Mouse (Mus musculus): Measurements from ENCODE around the gene Qtrt1.

Gene Qtrt1

GRCm38 (mm10) chr9:21417866-21418265 is 6.2 kb downstream of the Qtrt1 start:
- in situ Hi-C loops (cut with MboI, MseI): loop anchor here in 1 of 2 experiments (5.0 kb wide), 2 partner anchors 39 to 71 kb away; no protein-coding TSS in a partner anchor

DNA sequence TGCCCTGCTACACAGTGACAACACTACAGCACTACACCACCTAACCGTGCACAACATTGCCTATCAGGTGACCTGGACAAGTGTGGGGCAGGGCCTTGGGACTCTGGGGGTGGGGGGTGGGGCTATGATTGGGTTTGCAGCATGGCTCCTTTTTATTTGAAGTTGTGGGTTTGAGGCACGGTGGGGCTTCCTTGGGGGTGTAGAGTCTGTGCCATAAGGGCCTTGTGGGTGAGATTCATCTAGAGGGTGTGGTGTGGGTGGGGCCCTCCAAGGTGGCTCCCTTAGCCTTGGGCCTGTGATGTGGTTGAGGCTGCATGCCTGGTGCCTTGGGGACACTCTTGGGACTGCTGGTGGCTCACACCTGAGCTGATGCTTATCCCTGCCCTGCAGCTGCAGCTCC is 8.0 kb downstream of the Qtrt1 start:
- in situ Hi-C loops (cut with MboI, MseI): loop anchor here (5.0 to 10.0 kb wide), 3 partner anchors 38 to 755 kb away; no protein-coding TSS in a partner anchor

DNA sequence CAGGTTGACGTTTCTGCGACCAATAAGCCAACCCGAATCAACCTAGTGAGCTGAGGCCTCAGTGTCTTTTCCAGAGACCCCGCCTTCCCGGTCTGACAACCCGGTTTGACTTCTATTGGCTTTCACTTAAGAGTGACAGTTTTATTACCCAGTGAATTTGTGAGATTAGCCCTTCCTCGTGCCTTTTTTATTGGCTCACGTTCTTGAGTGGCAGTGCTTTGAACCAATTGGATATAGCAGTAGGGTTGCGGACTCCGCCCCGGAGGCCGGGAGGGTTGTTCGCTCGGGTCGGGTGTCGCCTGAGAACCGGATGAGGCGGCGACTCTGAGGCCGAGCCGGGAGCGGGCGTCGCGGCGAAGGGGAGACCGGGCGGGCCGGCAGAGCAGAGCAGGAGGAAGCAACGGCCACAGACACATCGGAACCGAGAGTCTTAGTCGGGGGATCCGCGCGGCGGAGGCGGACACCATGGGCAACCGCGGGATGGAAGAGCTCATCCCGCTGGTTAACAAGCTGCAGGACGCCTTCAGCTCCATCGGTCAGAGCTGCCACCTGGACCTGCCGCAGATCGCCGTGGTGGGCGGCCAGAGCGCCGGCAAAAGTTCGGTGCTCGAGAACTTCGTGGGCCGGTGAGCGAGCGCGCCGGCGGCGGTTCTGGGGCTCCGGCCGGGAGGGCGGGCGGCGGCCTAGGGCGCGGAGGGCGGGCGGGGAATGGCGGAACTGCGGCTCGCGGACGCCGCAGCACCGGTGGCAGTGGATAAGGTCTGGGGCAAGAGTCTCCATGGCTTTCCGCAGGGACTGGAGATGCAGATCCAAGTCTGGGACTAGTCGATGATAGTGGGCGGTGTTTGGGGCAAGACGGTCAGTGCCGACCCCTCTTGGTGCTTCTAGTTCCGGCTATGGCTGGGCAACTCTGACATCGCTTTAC is 13.3 kb downstream of the Qtrt1 start, which contains the start of gene Dnm2:
Gene Dnm2 (plus strand): TSS at position 278 of the 925 bp plus-strand sequence.
- in situ Hi-C loops (cut with MboI, MseI): loop anchor here in 1 of 2 experiments (10.0 kb wide), 1 partner anchor 760 kb away; no protein-coding TSS in a partner anchor

- in situ Hi-C loops (cut with MboI, MseI): loop anchor here in 1 of 2 experiments (10.0 kb wide), 1 partner anchor 761 kb away; no protein-coding TSS in a partner anchor
These were observed 13.9 kb downstream of the Qtrt1 start for GRCm38 (mm10) chr9:21425556-21425945.

- in situ Hi-C loops (cut with MboI, MseI): loop anchor here in 1 of 2 experiments (10.0 kb wide), 1 partner anchor 761 kb away; no protein-coding TSS in a partner anchor
These were observed 14.4 kb downstream of the Qtrt1 start for GRCm38 (mm10) chr9:21426013-21426412.

DNA sequence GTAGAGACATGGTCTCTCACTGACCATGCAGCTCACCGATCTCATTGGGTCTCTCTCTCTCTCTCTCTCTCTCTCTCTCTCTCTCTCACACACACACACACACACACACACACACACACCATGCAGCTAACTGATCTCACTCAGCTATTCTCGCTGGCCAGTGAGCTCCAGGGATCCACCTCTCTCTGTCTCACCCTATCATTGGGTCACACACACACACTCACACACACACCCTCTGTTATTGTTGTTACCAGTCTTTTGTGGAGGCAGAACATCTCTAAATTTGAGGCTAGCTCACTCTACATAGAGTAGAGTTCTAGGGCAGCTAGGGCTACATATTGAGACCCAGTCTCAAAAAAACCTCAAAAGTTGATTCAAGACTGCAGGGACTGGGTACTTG is 14.9 kb downstream of the Qtrt1 start:
- in situ Hi-C loops (cut with MboI, MseI): loop anchor here in 1 of 2 experiments (10.0 kb wide), 1 partner anchor 762 kb away; no protein-coding TSS in a partner anchor

- in situ Hi-C loops (cut with MboI, MseI): loop anchor here in 1 of 2 experiments (10.0 kb wide), 1 partner anchor 763 kb away; no protein-coding TSS in a partner anchor
These were observed 16.1 kb downstream of the Qtrt1 start for GRCm38 (mm10) chr9:21427773-21428172.

DNA sequence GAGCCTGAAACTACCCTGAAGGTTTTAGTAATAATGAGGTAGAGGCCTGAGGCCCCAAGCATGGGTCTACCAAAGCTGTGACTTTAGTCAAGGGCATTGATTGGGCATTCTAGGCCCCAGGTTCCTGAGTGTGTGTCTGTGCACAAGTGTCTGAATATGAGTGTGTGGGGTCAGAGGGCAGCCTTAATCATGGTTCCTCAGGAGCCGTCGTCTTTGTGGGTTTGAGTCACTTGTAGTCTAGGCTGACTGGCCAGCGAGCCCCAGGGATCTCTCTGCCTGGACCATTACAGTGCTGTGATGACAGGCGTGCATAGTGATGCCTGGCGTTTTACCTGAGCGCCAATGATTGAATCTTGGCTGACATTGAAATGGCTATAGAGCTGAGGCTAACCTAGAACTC is 16.5 kb downstream of the Qtrt1 start:
- in situ Hi-C loops (cut with MboI, MseI): loop anchor here in 1 of 2 experiments (10.0 kb wide), 1 partner anchor 763 kb away; no protein-coding TSS in a partner anchor

- in situ Hi-C loops (cut with MboI, MseI): no loop called here
These were observed 19.1 kb downstream of the Qtrt1 start for GRCm38 (mm10) chr9:21430724-21431123.

GRCm38 (mm10) chr9:21432066-21432465 is 20.4 kb downstream of the Qtrt1 start:
- in situ Hi-C loops (cut with MboI, MseI): no loop called here

GRCm38 (mm10) chr9:21433766-21434165 is 22.1 kb downstream of the Qtrt1 start:
- in situ Hi-C loops (cut with MboI, MseI): no loop called here

DNA sequence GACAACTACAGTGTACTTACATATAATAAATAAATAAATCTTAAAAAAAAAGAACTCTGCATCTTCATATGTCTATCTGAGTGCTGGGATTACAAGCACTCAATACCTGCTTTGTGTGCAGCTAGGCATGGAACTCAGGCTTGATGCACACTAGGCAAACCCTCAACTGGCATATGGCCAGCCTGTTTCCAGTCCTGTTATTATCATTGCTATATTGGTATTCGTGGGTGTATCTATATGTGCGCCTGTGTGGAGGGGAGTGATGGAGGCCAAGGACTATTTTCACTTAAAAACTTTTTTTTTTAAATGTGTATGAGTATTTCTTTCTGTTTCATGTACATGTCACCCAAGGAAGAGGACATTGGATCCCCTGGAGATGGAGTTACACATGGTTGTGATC is 22.8 kb downstream of the Qtrt1 start:
- in situ Hi-C loops (cut with MboI, MseI): no loop called here

DNA sequence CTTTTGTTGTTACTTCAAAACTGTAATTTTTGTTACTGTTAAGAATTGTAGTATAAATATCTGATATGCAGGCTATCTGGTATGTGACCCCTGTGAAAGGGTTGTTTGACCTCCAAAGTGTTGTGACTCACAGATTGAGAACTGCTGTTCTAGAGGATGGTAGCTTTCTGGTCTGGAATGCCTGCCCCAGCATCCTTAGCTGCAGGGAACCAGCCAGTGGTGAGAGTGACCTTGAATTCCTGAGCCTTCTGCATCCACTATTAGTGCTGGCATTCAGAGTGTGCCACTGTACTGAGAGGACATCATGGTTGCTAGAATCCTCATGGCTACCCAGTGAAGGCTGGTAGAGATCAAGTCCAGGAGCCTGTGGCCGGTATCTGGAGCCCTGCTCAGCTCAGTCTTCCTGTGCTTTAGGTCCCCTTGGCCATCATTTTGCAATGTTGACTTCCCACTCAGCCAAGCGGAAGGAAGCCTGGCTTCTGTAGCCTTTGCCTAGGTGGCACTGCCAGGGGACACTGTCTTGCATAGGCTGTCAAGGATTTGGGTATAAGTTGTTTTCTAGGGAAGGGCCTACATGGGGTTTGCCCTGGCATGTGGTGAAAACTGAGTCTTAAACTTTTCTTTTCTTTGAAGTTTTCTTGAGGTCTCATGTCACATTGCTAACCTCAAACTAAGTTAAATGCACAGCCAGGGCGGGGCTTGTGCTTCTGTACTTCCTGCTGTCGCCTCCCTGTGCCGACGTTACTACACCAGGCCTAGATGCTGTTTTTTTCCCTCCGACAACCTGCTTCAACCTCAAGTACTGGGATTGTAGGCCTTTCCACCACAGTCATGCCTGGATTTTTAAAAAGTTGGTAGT is 24.4 kb downstream of the Qtrt1 start:
- in situ Hi-C loops (cut with MboI, MseI): no loop called here

GRCm38 (mm10) chr9:21437577-21437976 is 25.9 kb downstream of the Qtrt1 start:
- in situ Hi-C loops (cut with MboI, MseI): no loop called here

GRCm38 (mm10) chr9:21438219-21438618 is 26.6 kb downstream of the Qtrt1 start:
- in situ Hi-C loops (cut with MboI, MseI): no loop called here

GRCm38 (mm10) chr9:21439456-21439855 is 27.8 kb downstream of the Qtrt1 start:
- in situ Hi-C loops (cut with MboI, MseI): no loop called here

- in situ Hi-C loops (cut with MboI, MseI): no loop called here
These were observed 28.3 kb downstream of the Qtrt1 start for GRCm38 (mm10) chr9:21439914-21440313.

- in situ Hi-C loops (cut with MboI, MseI): no loop called here
These were observed 28.8 kb downstream of the Qtrt1 start for GRCm38 (mm10) chr9:21440387-21440786.

DNA sequence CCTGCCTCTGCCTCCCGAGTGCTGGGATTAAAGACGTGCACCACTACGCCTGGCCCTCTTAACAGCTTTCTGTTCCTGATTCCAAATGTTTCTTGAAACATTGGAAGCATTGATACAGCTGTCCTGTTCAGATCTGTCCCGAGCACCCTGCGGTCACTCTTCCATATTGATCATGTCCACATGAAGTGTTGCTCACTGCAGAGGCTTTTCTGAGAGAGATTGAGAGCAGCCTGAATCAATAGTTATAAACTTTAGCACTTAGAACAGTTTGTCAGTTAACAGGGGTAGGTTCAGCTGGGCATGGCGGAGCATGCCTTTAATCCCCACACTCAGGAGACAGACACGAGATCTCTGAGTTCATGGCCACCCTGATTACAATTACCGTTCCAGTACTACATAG is 32.2 kb downstream of the Qtrt1 start:
- in situ Hi-C loops (cut with MboI, MseI): no loop called here

GRCm38 (mm10) chr9:21444574-21444973 is 32.9 kb downstream of the Qtrt1 start:
- in situ Hi-C loops (cut with MboI, MseI): no loop called here

DNA sequence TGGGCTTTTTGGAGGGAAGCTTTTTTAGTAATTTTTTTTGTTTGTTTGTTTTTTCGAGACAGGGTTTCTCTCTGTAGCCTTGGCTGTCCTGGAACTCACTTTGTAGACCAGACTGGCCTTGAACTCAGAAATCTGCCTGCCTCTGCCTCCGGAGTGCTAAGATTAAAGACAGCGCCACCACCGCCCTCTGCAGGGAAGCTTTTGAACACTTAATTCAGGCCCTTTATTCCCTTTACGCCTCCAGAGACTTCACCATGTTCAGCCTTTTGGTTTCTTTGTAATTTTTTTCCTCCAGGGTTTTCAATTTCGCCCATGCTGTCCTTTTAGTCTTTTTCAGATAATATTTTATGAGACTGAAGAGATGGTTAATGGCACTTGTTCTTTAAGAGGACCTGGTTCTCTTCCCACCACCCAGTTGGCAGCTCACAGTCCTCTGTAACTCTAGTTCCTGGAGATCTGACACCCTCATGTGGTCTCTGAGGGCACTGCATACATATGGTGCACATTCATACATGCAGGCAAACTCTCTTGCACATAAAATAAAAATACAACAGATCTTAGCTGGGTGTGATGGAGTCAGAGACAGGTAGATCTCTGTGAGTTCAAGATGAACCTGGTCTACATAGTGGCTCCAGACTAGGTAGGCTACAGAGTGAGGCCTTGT is 33.6 kb downstream of the Qtrt1 start:
- in situ Hi-C loops (cut with MboI, MseI): no loop called here

All from T-helper 17 cell (primary cell).